Mouse (Mus musculus) mesoderm, embryonic 11.5 days (tissue): ENCODE data around the gene Taf1a.
A peak's percentile ranks its signal among the peaks of the same experiment; 100 is the strongest.
"Not testable (repeated sequence)": the region's sequence is repeated elsewhere in the genome, so short reads cannot be mapped to it uniquely, and the experiment has no call there.

Experiments used
- DNase-seq: peaks from one replicate; pipeline ENCODE4 v3.0.0-alpha.2; 2012; ENCODE audit warnings: low read depth, low spot score

Gene Taf1a

DNA sequence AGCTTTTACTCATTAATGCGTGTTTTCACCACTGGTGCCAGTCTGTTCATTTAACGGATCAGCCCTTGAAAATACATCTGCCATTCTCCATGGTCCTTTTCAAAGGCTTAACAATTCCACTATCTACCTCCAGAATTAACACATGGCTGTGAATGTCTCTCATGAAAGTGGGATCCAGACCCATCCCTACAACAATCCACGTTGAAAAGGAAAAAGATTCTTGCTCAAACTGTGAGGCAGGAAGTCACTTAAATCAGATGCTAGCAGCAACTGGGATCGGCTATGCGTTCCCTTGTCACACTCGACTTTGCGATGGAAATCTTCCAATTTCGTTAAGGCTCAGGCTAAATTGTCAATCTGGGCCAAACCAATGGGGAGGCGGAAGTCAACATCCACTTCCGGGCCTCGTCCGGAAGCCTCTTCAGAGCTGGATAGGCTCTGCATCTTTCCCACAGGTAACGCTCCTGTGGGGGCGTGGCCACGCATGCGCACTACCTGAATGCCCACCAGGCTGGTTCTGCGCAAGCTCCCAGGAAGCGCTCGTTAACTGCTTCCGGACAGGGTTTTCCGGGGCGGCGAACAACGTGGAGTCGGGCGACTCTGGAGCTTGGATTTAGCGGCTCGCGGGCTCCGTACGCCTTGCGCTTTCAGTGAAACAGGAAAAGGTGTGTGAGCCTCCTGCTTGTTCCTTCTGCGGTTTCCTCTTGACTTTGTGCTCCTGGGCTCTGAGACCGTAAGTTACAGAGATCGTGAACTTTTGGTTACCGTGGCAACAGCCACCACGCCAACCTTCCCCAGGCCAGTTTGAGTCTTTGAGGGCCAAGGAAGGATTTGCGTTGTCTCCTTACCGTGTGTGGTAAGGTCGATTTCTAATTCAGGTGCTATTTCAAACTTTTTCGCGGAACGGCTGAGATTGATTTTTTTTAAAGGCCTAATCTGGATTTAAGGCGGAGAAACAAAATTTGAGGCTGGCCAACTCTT lies at the start of gene Taf1a:
Gene Taf1a (plus strand): TSS at position 556 of the 981 bp plus-strand sequence.
- DNase-seq, result peak; percentile 95

DNA sequence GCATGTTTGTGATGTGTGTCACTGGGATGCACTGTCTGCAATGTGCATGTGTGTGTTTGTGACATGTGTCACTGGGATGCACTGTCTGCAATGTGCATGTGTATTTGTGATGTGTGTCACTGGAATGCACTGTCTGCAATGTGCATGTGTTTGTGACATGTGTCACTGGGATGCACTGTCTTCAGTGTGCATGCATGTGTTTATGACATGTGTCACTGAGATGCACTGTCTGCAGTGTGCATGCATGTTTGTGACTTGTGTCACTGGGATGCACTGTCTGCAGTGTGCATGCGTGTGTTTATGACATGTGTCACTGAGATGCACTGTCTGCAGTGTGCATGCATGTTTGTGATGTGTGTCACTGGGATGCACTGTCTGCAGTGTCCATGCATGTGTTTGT lies 45.9 kb upstream of the Taf1a start:
- not testable (repeated sequence) for DNase-seq

DNA sequence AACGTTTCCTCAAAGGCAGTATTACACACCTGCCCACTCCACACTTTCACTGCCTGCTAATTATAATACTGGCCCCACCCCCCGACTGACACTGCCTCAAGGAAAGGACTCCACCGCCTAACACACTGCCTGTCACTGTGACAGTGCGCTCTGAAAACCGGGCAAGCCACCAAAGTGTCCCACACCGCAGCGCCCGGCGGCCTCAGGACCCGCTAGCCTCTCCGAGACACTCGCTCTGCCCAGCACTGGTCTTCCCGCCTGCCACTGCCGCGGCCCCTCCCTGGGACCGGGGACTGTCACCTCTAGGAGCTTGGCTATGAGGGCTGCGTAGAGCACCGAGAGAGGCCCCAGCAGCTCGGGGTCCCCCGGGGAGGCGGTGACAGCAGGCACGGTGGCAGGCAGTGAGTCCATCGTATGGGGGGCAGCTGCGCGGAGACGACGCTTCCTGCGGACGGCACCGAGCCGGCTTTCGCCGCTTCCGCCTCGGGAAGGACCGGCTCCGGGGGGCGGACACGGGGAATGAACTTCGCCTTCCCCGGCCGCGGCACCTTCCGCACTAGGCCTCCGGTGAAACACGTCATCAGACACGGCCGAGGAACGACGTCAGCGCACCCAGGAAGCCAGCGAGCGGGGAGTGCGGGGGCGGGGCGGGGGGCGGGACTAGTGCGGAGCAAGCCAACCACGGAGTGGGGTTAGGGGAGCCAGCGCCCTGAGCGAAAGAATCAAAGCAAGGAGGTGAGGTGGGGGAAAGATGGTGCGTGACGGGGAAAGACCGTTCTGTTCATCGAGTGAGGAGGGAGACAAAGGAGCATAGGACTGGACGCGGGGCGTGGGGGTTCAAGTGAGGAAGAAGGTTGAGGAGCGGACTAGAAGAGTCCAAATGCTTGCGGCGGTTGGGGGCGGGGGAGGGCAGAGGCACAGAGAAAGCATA lies 43.6 kb upstream of the Taf1a start:
- DNase-seq, result peak; percentile 84

DNA sequence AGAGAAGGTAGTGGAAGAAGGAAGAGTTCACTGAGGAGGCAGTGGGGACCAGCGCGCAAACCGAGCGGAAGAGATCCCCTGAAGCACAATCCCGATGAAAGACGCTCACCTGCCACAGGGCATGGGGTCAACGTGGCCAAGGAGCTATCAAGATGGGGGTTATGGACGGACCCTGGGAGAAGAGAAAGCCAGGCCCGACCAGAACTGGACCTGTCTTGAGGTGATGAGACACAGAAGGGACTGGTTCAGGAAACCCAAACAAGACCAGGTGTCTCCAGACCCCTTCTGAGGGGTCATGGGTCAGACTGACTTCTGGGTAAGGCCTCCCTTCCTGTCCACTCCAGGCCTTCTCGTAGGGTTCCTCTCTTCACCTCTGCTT lies 43.0 kb upstream of the Taf1a start:
- DNase-seq, result no peak

DNA sequence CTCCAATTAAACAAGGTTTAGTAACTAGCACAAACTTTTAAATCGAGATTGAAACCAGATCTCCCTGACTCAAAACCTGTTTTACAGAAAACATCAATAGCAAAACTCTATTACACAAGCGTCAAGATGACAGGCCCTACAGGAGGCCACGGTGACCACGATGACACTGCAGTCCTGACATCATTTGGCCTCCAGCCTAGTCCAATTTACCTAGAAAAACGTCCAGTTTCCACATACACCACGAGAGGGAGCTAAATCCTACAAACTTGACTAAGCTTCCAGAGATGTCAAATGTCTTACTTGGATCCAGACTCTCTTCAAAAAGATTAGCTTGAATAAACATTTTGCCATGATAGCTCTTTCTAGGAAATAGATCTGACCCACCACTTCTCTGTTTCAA lies 38.9 kb upstream of the Taf1a start:
- peak; percentile 75 for DNase-seq

DNA sequence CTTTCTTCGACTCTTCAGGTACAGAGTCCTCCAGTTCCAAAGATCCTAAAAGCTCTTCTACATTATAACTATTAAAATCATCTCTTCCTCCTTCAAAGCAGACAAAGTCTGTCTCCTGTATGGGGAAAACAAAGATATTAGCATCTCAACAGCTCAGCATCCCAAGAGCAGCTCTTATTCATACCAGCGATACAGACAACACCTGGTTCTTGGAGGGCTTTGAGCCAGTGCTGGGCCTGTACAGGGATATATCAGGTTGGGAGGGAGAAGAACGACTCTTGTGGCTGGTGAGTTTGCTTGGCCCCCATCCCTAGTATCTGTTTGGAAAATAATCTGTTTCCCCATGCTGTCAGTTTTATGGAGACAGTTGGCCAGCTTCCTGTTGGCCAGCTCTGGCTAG lies 29.9 kb upstream of the Taf1a start:
- no peak for DNase-seq

DNA sequence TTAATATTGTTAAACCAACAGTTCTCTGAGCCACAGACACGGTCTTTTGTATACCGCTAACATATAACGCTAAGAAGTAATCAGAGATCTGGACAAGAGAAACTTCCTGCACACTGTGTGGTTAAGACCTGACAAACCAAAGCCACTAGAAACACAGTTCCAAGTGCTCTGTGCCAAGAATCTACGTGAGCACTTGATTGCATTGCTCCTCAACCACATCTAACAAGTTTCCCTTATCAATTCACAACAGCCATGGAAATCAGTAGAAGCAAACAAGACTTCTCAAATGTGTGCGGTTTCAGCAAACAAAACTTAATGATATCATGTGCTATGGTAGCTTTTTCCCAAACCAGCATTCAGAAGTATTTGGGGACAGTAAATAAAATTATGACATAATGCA lies 26.5 kb upstream of the Taf1a start:
- no peak for DNase-seq

DNA sequence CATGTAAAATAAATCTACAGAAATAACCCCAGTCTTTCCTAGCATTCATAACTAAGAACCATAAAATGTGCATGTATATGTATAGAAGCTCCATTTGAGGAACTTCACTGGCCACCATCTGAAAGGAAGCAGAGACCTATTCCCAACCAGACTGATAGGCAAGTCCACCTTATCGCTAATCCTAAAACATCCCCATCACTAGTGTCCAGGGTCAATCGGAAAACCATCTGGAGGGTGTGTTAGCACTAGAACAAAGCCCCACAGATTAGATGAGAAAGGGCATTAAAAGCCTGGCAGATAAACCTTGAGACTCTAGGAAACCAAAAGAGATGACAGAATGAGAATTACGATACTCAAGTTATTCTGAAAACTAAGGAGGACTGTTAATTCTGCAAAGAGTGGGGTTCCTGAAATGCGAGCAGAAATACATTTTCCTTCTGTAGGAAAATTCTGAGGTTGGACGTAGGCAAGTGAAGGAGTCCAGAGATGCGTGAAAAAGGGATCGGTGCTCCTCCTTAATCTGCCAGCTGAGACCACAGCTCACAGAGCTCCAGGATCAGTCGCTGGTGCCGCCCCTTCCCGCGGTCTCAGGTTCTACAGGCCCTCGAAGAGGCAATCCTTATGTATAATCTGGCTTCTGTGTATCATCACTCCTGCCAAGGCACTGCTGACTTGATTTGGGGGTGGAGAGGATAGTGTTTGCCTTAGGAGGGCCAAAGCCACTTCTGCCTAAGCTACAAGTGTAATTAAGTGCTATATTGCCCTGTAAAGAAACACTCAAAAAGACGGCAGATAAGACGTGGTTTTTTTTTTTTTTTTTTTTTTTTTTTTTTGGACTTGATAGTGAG lies 25.8 kb upstream of the Taf1a start:
- DNase-seq, result no peak

DNA sequence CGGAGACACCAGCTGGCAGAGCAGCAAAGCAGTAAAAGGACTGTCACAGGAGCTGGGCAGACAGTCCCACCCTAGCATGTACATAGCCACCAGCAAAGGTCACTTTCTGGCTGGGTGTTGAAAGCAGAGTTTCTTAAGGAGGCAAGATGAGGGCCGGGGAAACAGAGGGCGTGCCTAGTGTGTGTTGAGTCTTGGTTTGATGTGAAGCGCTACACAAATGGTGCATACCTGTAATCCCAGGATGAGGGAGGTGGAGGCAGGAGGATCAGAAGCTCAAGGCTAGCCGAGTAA lies 25.3 kb upstream of the Taf1a start:
- DNase-seq, result no peak

DNA sequence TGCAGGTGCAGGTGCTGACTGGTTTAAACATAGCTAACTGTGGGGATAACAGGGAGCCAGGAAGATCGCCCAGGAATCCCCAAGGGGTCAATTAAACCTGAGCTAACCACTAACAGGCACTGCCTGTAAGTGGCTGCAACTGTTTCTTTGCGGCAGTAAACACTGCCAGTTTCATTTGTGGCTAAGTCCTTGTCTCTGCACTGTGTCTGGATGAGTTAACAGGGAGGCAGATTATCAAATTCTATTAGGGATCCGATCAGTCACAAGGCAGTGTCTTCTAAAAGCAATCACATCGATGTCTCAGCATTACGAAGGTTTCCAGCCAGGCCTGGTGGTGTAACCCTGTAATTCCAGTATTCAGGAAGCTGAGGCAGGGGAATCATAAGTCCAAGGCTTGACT lies 22.4 kb upstream of the Taf1a start:
- DNase-seq, result no peak

DNA sequence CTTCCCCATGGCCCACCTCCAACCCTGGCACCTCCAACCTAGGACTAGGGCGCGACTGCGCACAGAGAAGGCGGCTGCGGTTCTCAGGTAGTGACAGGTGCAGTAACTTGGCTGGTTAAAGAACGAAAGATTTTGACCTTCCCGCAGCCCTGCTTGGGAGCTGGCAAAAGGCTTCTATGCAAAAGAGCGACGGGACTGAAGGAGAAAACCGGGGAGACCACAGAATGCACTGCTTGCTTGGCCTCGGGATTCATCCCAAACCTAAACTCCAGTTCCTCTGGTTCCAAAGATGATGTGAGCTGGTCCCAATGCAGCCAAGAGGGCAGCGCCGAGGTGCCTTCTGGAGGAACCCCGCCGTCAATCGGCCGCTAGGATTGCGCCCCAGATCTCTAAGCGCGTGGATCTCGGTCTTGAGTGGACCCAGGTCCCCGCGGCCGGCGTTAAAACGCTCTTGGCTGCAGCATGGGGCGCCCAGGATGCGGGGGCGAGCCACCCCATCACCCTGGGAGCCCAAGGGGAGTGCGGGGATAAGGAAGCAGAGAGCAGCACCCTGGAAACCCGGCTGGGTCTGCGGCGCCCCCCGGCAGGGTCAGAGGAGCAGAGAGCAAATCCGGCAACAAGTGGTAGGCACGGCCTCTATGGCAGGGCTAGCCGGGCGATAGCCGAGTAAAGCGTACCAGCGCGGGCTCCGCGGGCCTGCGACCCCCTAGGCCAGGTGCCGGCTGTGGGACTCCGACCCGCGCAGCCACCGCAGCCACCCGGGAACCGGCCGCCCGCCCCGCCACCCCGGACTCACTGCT lies 20.0 kb upstream of the Taf1a start:
- DNase-seq, result no peak

DNA sequence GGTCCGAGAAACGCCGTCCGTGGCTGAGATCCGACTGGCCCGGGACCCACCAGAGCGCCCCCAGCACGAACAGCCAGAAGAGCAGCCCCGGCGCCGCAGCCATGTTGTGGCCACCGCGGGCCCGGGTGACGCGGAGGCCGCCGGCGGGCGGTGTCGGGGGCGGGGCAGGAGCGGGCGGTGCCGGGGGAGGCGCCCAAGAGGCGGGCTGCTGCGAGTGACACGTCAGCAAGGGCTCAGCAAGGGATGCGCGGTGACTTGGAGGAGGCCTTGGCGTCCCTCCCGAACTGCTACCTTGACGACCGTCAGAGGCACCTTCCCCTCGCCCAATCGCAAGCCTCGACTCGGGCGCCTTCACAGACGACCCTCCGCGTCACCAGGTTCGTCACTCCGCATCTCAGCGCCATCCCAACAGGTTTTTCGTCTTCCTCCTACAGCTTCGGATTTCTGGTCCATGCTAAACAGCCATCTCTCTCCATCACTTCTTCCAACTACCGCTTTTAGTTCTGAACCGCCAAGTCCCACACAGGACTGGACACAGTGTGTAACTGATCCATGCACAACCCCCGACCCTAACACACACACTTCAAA lies 19.3 kb upstream of the Taf1a start, which contains the start of gene Mia3:
Gene Mia3 (minus strand): TSS at position 127 of the 588 bp plus-strand sequence.
- DNase-seq, result peak; percentile 95

DNA sequence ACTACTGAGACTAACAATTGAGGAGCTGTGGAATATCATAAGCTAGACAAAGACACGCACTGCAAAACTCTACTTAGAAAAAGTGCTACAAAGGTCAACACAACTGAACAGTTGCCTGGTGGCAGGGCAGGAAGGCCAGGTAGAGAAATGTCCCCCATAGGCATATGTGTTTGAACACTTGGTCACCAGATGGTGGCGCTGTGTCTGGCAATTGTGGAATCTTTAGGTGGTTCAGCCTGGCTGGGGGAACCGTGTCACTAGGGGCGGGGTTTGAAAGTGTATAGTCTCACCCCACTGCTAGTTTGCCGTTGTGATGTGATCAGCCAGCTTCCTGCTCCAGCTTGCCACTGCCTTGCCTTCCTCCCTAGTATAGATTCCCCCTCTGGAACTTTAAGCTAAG lies 14.1 kb upstream of the Taf1a start:
- DNase-seq, result no peak

DNA sequence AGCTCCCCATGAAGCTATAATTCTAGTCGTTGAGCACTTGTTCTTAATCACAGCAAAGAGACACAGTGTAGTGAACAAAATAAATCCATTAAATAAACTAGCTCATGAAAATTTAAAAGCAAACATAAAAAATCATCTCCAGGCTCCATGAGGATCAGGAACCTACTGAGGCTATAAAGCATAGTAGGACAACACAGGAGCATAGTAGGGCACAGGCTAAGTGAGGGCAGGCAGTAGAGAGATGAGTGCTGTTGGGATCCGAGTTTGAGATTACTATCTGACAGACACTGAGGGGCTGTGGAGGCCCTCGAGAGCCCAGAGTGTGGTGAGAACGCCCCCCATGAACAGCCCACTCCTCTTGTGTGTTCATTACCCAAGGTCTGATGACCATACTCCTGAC lies 11.7 kb upstream of the Taf1a start:
- DNase-seq, result no peak

DNA sequence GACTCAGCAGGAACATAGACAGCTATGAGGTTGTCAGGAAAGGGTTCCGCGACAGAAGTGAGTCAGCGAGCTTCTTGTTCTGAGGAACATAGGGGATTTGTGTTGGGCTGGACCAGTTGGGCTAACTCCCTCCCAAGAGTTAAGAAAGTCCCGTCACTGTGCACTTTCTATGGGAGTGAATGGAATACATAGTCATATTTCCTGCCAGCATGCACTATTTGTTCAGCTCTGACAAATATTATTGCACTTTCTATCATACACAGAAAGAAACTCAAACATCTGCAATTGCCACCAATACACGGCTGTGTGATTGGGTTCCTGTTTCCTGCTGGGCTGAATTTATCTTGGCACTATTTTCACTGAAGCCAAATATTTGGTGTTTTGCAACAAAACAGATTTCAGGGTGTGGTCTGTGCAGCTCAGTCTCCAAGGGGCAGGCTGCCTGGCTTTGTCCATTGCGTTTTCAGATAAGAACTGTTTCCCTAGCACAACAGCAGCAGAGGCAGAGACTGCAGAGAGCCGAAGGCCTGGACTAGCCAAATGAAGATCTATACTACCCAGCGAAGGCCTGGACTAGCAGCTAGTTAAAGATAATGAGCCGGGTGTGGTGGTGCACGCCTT lies 10.3 kb upstream of the Taf1a start:
- no peak for DNase-seq

DNA sequence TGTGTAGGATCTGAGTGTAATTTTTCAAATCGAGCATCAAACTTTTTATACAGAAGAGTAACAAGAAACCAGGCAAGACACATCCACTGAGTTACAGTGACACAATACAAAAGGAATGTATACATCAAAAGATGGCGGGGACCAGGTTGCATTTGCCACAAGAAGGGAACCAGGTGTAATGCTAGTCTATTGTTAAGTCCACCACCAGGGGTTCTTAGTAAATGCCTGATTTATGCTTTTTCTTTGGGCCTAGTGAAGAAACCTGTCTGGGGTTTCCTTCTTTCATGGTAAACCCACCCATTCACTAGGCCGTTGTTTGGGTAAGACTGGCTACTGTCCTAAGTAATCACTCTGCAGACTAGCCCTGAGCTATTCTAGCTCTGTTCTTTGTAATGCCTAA lies 9.4 kb upstream of the Taf1a start:
- not testable (repeated sequence) for DNase-seq

DNA sequence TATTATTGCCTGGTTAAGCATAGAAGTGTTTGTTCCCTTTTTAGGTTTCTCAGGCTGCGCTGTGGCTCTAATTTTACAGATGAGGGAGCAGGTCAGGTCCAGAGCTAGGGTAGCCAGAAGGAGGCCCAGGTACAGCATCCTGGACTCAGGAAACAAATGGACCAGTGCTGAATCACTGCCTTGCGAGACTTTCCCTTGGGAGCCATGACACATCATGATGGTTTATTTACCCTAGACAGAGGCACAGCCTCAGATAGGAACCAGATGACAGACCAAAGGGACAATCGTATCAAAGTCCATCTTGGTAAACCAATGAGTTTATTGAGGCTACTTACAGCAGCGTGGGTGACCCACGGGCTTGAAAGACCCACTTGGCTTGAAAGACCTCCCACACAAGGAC lies 7.0 kb upstream of the Taf1a start:
- DNase-seq, result no peak

DNA sequence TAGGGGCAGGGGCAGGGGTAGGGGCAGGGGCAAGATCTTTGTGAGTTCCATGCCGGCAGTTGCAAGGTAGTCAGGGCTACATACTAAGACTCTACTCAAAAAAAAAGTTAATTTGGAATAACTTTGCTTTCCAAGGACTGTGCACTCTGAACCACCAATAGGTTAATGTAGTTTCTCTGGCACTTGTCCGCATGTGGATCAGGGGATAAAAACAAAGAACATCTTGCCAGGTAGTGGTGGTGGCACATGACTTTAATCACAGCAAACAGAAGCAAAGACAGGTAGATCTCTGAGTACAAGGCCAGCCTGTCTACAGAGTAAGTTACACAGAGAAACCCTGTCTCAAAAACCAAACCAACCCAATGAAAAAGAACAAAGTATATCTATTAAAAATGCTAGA lies 6.2 kb upstream of the Taf1a start:
- DNase-seq, result no peak

DNA sequence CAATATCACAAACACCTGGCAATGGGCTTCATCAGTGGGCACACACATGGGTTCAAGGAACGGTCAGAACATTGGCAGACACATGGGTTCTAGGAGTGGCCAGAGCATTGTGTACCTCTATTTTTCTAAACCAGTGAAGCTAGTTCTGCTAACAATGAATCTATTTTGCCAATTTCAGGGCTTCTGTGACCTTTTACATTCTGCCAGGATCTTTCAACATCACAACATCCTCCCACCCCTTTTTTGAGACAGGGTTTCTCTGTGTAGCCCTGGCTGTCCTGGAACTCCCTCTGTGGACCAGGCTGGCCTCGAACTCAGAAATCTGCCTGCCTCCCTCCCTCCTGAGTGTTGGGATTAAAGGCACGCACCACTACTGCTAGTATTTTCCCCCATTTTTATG lies 1.4 kb upstream of the Taf1a start:
- DNase-seq, result not testable (repeated sequence)

DNA sequence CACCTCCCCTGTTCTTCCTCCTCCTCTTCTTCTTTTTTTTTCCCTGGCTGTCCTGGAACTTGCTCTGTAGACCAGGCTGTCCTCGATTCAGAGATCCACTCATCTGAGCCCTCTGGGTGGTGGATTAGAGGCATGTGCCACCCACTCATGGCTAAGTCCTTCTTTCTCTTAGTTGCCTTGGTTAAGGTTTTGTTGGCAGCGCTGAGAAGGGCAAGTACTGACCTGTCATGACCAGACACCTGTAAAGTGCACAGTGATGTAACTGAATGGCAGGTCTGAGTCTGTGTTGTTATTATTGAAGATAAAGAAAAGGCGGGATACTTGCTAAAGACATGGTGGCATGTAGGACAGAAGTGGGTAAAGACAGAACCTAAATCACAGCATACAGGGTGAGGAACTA lies 14.6 kb downstream of the Taf1a start:
- no peak for DNase-seq
